20 mouse cellular contexts compared by ENCODE assay signal in genomic region chr7:58755083-58755482, GRCm38 (mm10).
DNase-seq lines count a peak whose midpoint lies in the region; ATAC-seq and TF ChIP-seq lines count a peak whose summit lies in the region.
"Had no signal": no experiment of that assay in that cellular context is flagged by ENCODE, and none has a peak within 500 bp of the region (broad histone marks: within the 10 kb centered on the region; RNA-seq: fewer than 3 reads in every experiment).

No protein-coding gene starts in this region.

- DNase-seq in heart, adult 11 months, result peak; percentile 33
- peak; percentile 92 for DNase-seq in thymus, postnatal 0 days (ENCODE audit: low spot score)
- peak; percentile 70 for DNase-seq in thymus, postnatal 25 days
- DNase-seq in T-cell, adult 2 months (ENCODE audit: low spot score), result no peak
- DNase-seq in kidney, postnatal 4 days, result no peak
- DNase-seq: adrenal gland, postnatal 10 days; adrenal gland, postnatal 36 days; cerebellum, adult 18-20 months; cerebellum, adult 9-10 months; cerebellum, postnatal 14 days; gastrocnemius, postnatal 14 days had no signal

- H3K4me3 ChIP-seq in heart, embryonic 11.5 days (ENCODE audit: low read depth, low read length), result no peak overlapping the region
- H3K4me3 ChIP-seq in embryonic fibroblast, embryonic 13.5 days (ENCODE audit: insufficient read depth, low read length), result no peak overlapping the region
- H3K4me3 ChIP-seq: heart, embryonic 12.5 days; heart, embryonic 15.5 days; hindbrain, embryonic 12.5 days; intestine, embryonic 15.5 days had no signal

- no peaks in the 10 kb centered on the region for H3K9me3 ChIP-seq in heart, embryonic 11.5 days (replicated peaks; ENCODE audit: control insufficient read depth, low read length)
- H3K9me3 ChIP-seq: heart, embryonic 12.5 days; heart, embryonic 15.5 days; hindbrain, embryonic 12.5 days; intestine, embryonic 15.5 days had no signal

- no peak overlapping the region for H3K4me2 ChIP-seq in heart, embryonic 11.5 days
- H3K4me2 ChIP-seq: heart, embryonic 12.5 days; heart, embryonic 15.5 days; hindbrain, embryonic 12.5 days; intestine, embryonic 15.5 days had no signal

- no peaks in the 10 kb centered on the region for H3K27me3 ChIP-seq in heart, embryonic 11.5 days (ENCODE audit: control insufficient read depth, insufficient read depth, low read length)
- H3K27me3 ChIP-seq: heart, embryonic 12.5 days; heart, embryonic 15.5 days; hindbrain, embryonic 12.5 days; intestine, embryonic 15.5 days had no signal

- peaks cover 4% of the 10 kb centered on the region; the same call in 1 of the 2 replicates for H3K4me1 ChIP-seq in heart, embryonic 11.5 days (ENCODE audit: control insufficient read depth, insufficient read depth, low read length)
- peaks cover 23% of the 10 kb centered on the region for H3K4me1 ChIP-seq in embryonic fibroblast, embryonic 13.5 days (ENCODE audit: control insufficient read depth, insufficient read depth, low read length)
- H3K4me1 ChIP-seq: hindbrain, embryonic 12.5 days; intestine, embryonic 15.5 days had no signal

- no peak overlapping the region for H3K27ac ChIP-seq in heart, embryonic 11.5 days (ENCODE audit: low read depth, low read length)
- peak overlapping the region; percentile 43; the same call in 1 of the 2 replicates for H3K27ac ChIP-seq in embryonic fibroblast, embryonic 13.5 days (ENCODE audit: insufficient read depth, low read length)
- H3K27ac ChIP-seq: heart, embryonic 15.5 days; hindbrain, embryonic 12.5 days; intestine, embryonic 15.5 days had no signal

- ATAC-seq in heart, embryonic 11.5 days (replicated peaks; ENCODE audit: insufficient number of reproducible peaks, low FRiP score, low TSS enrichment), result no peak
- ATAC-seq in monocyte, adult 5-6 weeks (replicated peaks; ENCODE audit: insufficient number of reproducible peaks, low FRiP score, low TSS enrichment, poor library complexity, severe bottlenecking), result no peak
- ATAC-seq: forebrain, embryonic 14.5 days; hindbrain, embryonic 16.5 days; intestine, embryonic 15.5 days had no signal

- no peak overlapping the region for H3K9ac ChIP-seq in heart, embryonic 11.5 days (ENCODE audit: low read depth, low read length)
- H3K9ac ChIP-seq: heart, embryonic 12.5 days; heart, embryonic 15.5 days; hindbrain, embryonic 12.5 days; intestine, embryonic 15.5 days had no signal

- H3K36me3 ChIP-seq in heart, embryonic 11.5 days (ENCODE audit: control insufficient read depth, insufficient read depth, low read length), result no peaks in the 10 kb centered on the region
- H3K36me3 ChIP-seq: heart, embryonic 12.5 days; heart, embryonic 15.5 days; hindbrain, embryonic 12.5 days; intestine, embryonic 15.5 days had no signal

- no peak for TF ChIP-seq CTCF in embryonic fibroblast, embryonic 13.5 days (IDR thresholded peaks at IDR 0.05; ENCODE audit: borderline replicate concordance, insufficient read depth, low read length)

- no peak for TF ChIP-seq POLR2A in embryonic fibroblast, embryonic 13.5 days (IDR thresholded peaks at IDR 0.05; ENCODE audit: low read depth, low read length)

Comparison
In these comparisons a context has a peak if more than half of its experiments do, and no peak if none do; other contexts are left out.
1. DNase-seq: peak in heart, adult 11 months (single experiment), thymus, postnatal 0 days (single experiment) and thymus, postnatal 25 days (single experiment); none in T-cell, adult 2 months (single experiment) and kidney, postnatal 4 days (0 of 2).